Mouse (Mus musculus) right cerebral cortex, postnatal 4 days (tissue): ENCODE measurements around the gene Vmn2r74.

ENCODE experiments used
- DNase-seq: peaks from one replicate; pipeline ENCODE4 v3.0.0-alpha.2; 2022

Vmn2r74 gene

DNA sequence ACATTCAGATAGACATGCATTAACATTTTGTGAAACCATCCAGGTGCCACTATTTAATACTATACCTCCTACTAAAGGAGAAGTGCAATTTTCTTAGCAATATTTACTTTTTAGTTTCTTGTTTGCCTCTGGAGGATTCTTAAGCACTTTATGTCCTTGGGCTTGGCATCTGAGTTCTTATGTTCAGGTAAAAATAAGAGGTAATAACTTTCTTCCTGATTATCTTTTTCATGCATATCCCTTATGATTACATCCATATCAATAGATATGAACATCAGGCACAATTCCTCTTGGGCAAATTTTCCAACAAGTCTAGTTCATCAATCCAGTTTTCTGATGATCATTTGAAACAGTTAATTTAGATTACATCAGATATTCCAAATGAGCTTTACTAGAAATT is at the start of gene Vmn2r74:
TSS of gene Vmn2r74 (minus strand) at position 101 of the 400 bp plus-strand sequence.
- DNase-seq = no peak

DNA sequence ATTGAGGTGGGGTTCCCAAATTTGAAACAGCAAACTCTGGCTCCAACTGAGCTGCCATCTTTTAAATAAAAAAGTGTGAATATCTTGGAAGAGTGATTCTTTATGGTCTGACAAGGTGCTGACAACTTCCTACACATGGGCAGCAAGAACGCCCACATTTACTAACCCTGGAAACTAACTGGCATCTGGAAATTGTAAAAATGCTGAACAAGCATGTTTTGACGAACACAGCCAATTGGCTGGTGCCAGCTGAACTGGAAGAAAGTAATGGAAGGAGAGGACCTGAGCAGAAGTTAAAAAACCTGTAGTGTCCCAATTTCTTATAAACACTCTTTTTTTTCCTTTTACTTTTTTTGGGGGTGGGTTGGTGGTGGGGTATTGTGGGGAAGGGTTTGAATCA is 46.1 kb upstream of the Vmn2r74 start:
- DNase-seq = no peak
